Mouse (Mus musculus): ENCODE data around the gene Hsd17b12. TPM values are rescaled to one million over a fixed set of nuclear protein-coding genes. Genes with fewer than 3 reads are reported as not detected.

The Hsd17b12 gene
- total and polyA plus RNA-seq, 2 experiments from 2014 or later = 62.0 to 141 TPM

DNA sequence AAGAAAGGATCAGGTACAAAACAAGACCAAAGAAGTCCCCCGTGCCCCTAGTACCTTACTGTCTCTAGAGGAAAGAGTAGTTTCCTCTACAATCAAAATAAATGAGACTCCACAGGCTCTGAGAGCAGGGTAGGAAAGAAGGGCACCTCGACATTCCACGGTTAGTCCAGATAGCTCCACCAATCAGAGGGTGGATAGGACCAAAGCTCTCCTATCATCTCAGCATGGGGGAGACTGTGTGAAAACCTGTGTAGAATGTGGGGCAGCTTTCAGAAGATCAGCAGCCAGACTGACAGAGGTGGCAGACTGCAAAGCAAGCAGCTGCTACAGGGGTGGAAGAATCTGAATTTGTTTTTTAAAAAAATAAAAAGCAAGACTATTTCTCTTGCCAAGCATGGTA, 165.0 kb downstream of the Hsd17b12 start:
- H3K4me2 ChIP-seq (ENCODE audit: low read depth, low read length, poor library complexity, severe bottlenecking) = no peak overlapping the region
- no peak for TF ChIP-seq CTCF (IDR thresholded peaks at IDR 0.05)
- no peaks in the 10 kb centered on the region for H3K4me1 ChIP-seq (ENCODE audit: insufficient read depth, low read length)
- 35% methylated on average over 3 of the region's 3 CpGs for WGBS
- peak overlapping the region; percentile 38; the same call in 1 of the 2 replicates for H3K27ac ChIP-seq (ENCODE audit: low read depth, low read length)
- no peak overlapping the region for H3K4me3 ChIP-seq (ENCODE audit: low read depth, low read length)
- no peaks in the 10 kb centered on the region for H3K9me3 ChIP-seq (ENCODE audit: low read length)
- no peaks in the 10 kb centered on the region for H3K27me3 ChIP-seq (ENCODE audit: insufficient read depth, low read length)
- ATAC-seq (ENCODE audit: low FRiP score) = no peak
- DNase-seq (ENCODE audit: low spot score) = no peak
- no peak overlapping the region for H3K9ac ChIP-seq (replicated peaks; ENCODE audit: low read length, poor library complexity, severe bottlenecking)
- peaks cover 48% of the 10 kb centered on the region for H3K36me3 ChIP-seq (ENCODE audit: insufficient read depth, low read length)

DNA sequence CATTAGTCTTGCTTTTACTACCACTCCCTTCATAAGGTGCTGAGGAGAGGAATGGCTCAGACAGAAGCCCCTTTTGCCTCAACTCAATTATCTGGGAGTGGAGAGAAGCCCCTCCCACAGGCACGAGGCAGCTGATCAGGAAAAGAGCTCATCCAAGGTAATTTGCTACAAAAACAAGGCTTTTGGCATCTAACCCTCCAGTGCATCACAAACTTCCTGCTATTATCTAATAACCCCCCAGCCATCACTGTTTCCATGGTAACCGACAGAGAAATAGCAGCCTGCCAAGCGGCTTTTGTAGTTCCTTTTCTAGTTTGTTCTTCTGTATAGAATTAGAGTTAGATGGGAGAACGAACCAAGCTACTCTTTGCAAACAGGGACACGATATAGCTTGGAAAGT, 165.5 kb downstream of the Hsd17b12 start:
- DNase-seq (ENCODE audit: low spot score) (peak; percentile 66), ATAC-seq (ENCODE audit: low FRiP score) (no peak)
- Histone ChIP-seq H3K4me1 (ENCODE audit: insufficient read depth, low read length) (no peaks in the 10 kb centered on the region), H3K9ac (replicated peaks; ENCODE audit: low read length, poor library complexity, severe bottlenecking) (no peak overlapping the region), H3K4me2 (ENCODE audit: low read depth, low read length, poor library complexity, severe bottlenecking) (no peak overlapping the region), H3K36me3 (ENCODE audit: insufficient read depth, low read length) (peaks cover 46% of the 10 kb centered on the region), H3K27ac (ENCODE audit: low read depth, low read length) (peak overlapping the region; percentile 38; the same call in 1 of the 2 replicates), H3K27me3 (ENCODE audit: insufficient read depth, low read length) (no peaks in the 10 kb centered on the region), H3K9me3 (ENCODE audit: low read length) (no peaks in the 10 kb centered on the region), H3K4me3 (ENCODE audit: low read depth, low read length) (no peak overlapping the region)
- 18% methylated on average over 5 of the region's 5 CpGs for WGBS
- no peak for TF ChIP-seq CTCF (IDR thresholded peaks at IDR 0.05)

DNA sequence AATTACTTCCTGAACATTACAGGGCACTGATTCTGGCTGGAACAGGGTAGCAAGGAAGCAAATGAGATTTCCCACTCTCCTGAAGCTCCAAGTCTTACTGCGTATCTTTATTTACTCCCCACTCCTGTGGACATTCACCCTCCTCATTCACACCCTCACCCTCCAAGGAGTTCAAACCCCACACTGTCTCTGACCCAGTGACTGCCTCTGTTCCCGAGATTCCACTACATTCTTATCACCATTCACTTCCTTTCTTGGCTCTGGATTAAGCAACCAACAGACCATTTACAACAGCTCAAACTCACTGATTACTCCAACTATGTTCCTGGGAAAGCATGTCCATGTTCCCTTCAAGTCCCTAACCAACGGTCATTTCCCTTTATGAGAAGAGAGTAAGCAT, 166.4 kb downstream of the Hsd17b12 start:
- no peaks in the 10 kb centered on the region for H3K4me1 ChIP-seq (ENCODE audit: insufficient read depth, low read length)
- TF ChIP-seq CTCF (IDR thresholded peaks at IDR 0.05) = no peak
- no peak overlapping the region for H3K9ac ChIP-seq (replicated peaks; ENCODE audit: low read length, poor library complexity, severe bottlenecking)
- no peaks in the 10 kb centered on the region for H3K9me3 ChIP-seq (ENCODE audit: low read length)
- no peak overlapping the region for H3K4me2 ChIP-seq (ENCODE audit: low read depth, low read length, poor library complexity, severe bottlenecking)
- WGBS = 92% methylated on average over 3 of the region's 3 CpGs
- H3K27ac ChIP-seq (ENCODE audit: low read depth, low read length) = no peak overlapping the region
- no peak for DNase-seq (ENCODE audit: low spot score)
- H3K27me3 ChIP-seq (ENCODE audit: insufficient read depth, low read length) = no peaks in the 10 kb centered on the region
- H3K36me3 ChIP-seq (ENCODE audit: insufficient read depth, low read length) = peaks cover 44% of the 10 kb centered on the region
- ATAC-seq (ENCODE audit: low FRiP score) = no peak
- H3K4me3 ChIP-seq (ENCODE audit: low read depth, low read length) = no peak overlapping the region

DNA sequence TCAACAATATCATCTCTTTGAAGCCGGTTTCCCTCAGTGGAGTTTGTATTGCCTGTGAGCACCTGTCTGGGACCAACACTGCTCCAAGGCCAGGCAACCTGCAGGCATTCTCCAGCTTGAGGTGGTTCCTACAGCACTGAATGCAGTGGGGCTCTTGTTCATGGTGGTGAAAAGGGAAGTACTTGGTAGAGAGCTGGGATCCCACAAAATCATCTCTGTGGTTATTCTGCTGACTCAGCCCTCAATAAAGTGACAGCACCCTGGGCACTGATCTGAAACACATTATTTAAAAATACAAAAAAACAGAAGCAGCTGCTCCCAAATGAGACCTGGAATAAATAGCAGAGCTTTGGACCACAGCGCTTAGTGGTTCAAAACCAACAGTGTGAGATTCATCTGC, 169.3 kb downstream of the Hsd17b12 start:
- H3K9ac ChIP-seq (replicated peaks; ENCODE audit: low read length, poor library complexity, severe bottlenecking) = no peak overlapping the region
- 93% methylated on average over 2 of the region's 2 CpGs for WGBS
- ATAC-seq (ENCODE audit: low FRiP score) (no peak), DNase-seq (ENCODE audit: low spot score) (no peak)
- TF ChIP-seq CTCF (IDR thresholded peaks at IDR 0.05) = no peak
- H3K9me3 ChIP-seq (ENCODE audit: low read length) = no peaks in the 10 kb centered on the region
- no peaks in the 10 kb centered on the region for H3K4me1 ChIP-seq (ENCODE audit: insufficient read depth, low read length)
- H3K4me2 ChIP-seq (ENCODE audit: low read depth, low read length, poor library complexity, severe bottlenecking) = no peak overlapping the region
- no peak overlapping the region for H3K27ac ChIP-seq (ENCODE audit: low read depth, low read length)
- H3K36me3 ChIP-seq (ENCODE audit: insufficient read depth, low read length) = peaks cover 31% of the 10 kb centered on the region
- H3K4me3 ChIP-seq (ENCODE audit: low read depth, low read length) = no peak overlapping the region
- no peaks in the 10 kb centered on the region for H3K27me3 ChIP-seq (ENCODE audit: insufficient read depth, low read length)

Small RNA genes lying within 50 kb of the gene (microRNA-seq; reads per million reads assigned to microRNA genes)
- not detected for gene Gm23630 (ENCODE audit: borderline number of aligned reads)

Other genes starting within 250 kb of the Hsd17b12 start
- 21.9 and 23.3 TPM in 2 replicates for gene Gm13889, start 200.8 kb downstream of the Hsd17b12 start, total RNA-seq (2014; rRNA removed)
- 9.3 and 10.4 TPM in 2 replicates for gene Gm13889, start 200.8 kb downstream of the Hsd17b12 start, polyA plus RNA-seq (2015; fragmentation: Nextera tagmentation; extraction: Ambion mirVana)
- not detected in 2 replicates for gene Gm27027, start 161.6 kb downstream of the Hsd17b12 start, total RNA-seq (2014; rRNA removed)
- gene Gm27027, start 161.6 kb downstream of the Hsd17b12 start, polyA plus RNA-seq (2015; fragmentation: Nextera tagmentation; extraction: Ambion mirVana) = not detected in 2 replicates
- gene Alkbh3, start 147.2 kb downstream of the Hsd17b12 start, total RNA-seq (2014; rRNA removed) = 28.6 and 57.3 TPM in 2 replicates
- 45.3 and 52.2 TPM in 2 replicates for gene Alkbh3, start 147.2 kb downstream of the Hsd17b12 start, polyA plus RNA-seq (2015; fragmentation: Nextera tagmentation; extraction: Ambion mirVana)
- 24.2 and 24.3 TPM in 2 replicates for gene Ttc17, start 248.7 kb upstream of the Hsd17b12 start, total RNA-seq (2014; rRNA removed)
- 19.4 and 20.2 TPM in 2 replicates for gene Ttc17, start 248.7 kb upstream of the Hsd17b12 start, polyA plus RNA-seq (2015; fragmentation: Nextera tagmentation; extraction: Ambion mirVana)